Mouse (Mus musculus): ENCODE measurements around the gene Gpr84. TPM values are rescaled to one million over a fixed set of nuclear protein-coding genes. Genes with fewer than 3 reads are reported as not detected.

Gpr84 gene
- 0.24 and 0.43 TPM in 2 replicates for polyA plus RNA-seq (2012; rRNA removed)

DNA sequence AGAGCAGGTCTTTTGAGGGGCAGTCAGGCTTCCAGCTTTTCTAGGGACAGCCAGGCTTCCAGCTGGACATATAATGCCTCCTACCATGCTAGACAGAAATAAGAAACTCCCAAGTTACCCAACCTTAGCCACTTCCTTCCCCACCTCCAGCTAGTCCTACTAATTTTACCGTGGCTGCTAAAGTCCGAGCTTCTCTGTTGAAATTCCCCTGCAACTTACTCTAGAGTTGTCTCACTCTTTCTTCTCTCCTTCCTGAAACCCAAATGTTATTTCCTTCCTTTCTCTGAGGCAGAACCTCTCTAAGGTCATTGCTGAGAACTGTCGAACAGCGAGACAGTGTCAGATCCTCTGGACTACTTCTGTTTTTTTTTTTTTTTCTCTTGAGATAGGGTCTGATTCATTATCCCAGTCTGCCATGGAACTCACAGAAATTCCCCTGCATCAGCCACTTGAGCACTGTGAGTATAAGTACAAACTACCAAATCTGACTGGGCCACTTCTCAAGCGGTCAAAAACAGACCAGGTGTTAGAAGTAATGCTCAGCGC is at the start of gene Gpr84:
Gene Gpr84 (minus strand): TSS at position 248 of the 546 bp plus-strand sequence.
- H3K27me3 ChIP-seq (ENCODE audit: control insufficient read depth, insufficient read depth, low read length), result no peaks in the 10 kb centered on the region
- H3K36me3 ChIP-seq (ENCODE audit: control insufficient read depth, insufficient read depth, low read length), result no peaks in the 10 kb centered on the region
- peaks cover 19% of the 10 kb centered on the region for H3K4me1 ChIP-seq (ENCODE audit: control insufficient read depth, insufficient read depth, low read length)
- H3K4me3 ChIP-seq (ENCODE audit: control insufficient read depth, low read depth, low read length), result no peak within 1 kb of the TSS
- TF ChIP-seq POLR2A (IDR thresholded peaks at IDR 0.05; ENCODE audit: control insufficient read depth, low read depth, low read length), result no peak
- TF ChIP-seq CTCF (IDR thresholded peaks at IDR 0.05; ENCODE audit: control insufficient read depth, insufficient read depth, insufficient replicate concordance, low read depth, low read length), result no peak
- H3K27ac ChIP-seq (ENCODE audit: control insufficient read depth, insufficient read depth, low read depth, low read length), result no peak within 1 kb of the TSS

DNA sequence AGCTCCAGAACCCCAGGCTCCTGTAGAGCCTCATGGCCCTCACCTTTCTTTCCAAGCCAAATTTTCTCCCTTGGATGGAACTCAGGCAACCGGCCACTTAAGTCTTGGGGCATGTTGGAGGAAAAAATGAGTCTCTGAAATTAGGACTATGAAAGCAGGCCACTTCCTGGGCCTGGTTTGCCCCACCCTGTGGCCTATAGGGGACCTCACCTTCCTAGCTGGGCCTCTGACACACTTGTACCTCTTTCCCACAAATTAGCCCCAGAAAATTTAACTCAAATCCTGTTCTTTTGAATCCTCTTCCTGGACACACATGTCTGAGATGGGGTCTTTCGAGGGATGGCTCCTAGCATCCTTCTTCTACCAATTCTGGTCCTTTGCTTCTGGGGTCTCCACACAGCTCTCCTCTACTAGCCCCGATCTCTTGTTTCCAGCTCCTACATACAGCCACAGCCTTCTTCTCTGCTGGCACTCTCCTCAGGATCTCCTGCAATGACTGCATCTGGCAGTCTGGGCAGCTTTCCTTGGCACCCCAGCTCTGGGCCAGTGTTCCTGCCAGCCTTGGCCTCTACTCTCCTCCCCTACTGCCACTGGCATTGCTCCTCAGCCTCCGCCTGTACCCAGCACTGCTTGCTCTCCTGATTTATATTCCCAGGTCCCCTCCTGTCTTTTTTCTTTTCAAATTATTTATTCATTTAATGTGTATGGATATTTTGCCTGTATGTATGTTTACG is 49.6 kb upstream of the Gpr84 start:
- Histone ChIP-seq H3K27ac (ENCODE audit: control insufficient read depth, insufficient read depth, low read depth, low read length) (no peak overlapping the region), H3K36me3 (ENCODE audit: control insufficient read depth, insufficient read depth, low read length) (no peaks in the 10 kb centered on the region), H3K4me3 (ENCODE audit: control insufficient read depth, low read depth, low read length) (no peak overlapping the region), H3K4me1 (ENCODE audit: control insufficient read depth, insufficient read depth, low read length) (peaks cover 2% of the 10 kb centered on the region), H3K27me3 (ENCODE audit: control insufficient read depth, insufficient read depth, low read length) (no peaks in the 10 kb centered on the region)
- TF ChIP-seq POLR2A (IDR thresholded peaks at IDR 0.05; ENCODE audit: control insufficient read depth, low read depth, low read length), result no peak

DNA sequence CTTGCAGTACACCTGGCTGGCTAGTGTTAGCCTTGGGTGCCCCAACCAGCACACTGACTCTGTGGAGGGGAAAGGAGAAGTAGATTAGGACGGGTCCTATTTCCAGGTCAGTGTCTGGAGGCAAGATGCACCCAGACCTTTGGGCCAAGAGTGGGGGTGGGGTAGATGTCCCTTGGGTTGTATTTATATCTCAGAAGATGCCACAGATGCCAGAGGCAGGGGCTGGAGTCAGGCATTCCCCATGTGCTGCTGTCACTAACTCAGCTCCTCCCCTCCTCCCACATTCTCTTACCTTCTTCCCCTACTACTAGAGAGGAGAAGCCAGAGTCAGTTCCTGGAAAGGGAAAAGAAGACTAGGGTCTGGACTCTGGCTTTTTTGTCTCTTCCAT is 48.7 kb upstream of the Gpr84 start:
- Histone ChIP-seq H3K4me3 (ENCODE audit: control insufficient read depth, low read depth, low read length) (no peak overlapping the region), H3K27ac (ENCODE audit: control insufficient read depth, insufficient read depth, low read depth, low read length) (no peak overlapping the region), H3K36me3 (ENCODE audit: control insufficient read depth, insufficient read depth, low read length) (no peaks in the 10 kb centered on the region), H3K4me1 (ENCODE audit: control insufficient read depth, insufficient read depth, low read length) (peaks cover 2% of the 10 kb centered on the region; the same call in 1 of the 2 replicates), H3K27me3 (ENCODE audit: control insufficient read depth, insufficient read depth, low read length) (no peaks in the 10 kb centered on the region)
- TF ChIP-seq POLR2A (IDR thresholded peaks at IDR 0.05; ENCODE audit: control insufficient read depth, low read depth, low read length) (no peak), CTCF (IDR thresholded peaks at IDR 0.05; ENCODE audit: control insufficient read depth, insufficient read depth, insufficient replicate concordance, low read depth, low read length) (no peak)

DNA sequence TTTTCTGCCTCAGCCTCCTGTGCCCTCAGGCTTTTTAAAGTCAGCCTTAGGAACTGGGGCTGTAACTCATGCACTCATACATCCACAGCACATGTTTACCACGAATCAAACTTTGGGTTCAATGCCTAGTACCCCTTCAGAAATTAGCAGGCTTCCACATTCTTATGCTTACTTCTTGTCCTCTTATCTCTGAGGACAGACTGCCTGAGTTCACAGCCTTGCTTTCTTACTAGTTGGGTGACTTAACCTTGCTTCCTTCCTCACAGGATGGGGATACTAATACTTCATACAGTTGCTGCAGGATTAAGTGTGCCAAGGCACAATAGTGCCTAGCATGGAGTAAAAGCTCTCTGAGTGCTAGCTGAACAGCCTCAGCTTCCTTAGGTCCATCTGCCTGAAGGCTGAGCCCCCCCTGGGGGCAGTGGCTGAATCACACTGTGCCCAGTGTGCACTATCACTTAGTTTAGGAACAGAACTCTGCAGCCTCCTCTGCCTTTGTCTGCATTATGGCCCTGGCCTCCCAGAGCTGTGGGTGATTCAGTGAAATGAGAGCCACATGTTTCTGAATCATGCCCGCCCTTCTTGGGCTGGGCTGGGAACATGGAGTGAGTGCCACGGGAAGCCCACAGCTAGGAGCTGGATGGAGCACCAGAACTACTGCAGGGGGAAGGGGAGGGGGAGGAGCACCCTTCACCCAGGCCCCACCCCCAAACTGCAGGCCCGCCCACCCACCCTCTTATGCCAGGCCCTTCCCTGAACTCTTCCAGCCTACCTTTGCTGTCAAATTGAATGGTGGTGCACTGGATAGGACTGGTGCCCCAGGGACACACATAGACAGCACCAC is 48.1 kb upstream of the Gpr84 start:
- no peak for TF ChIP-seq CTCF (IDR thresholded peaks at IDR 0.05; ENCODE audit: control insufficient read depth, insufficient read depth, insufficient replicate concordance, low read depth, low read length)
- TF ChIP-seq POLR2A (IDR thresholded peaks at IDR 0.05; ENCODE audit: control insufficient read depth, low read depth, low read length), result no peak
- Histone ChIP-seq H3K4me3 (ENCODE audit: control insufficient read depth, low read depth, low read length) (no peak overlapping the region), H3K27ac (ENCODE audit: control insufficient read depth, insufficient read depth, low read depth, low read length) (no peak overlapping the region), H3K27me3 (ENCODE audit: control insufficient read depth, insufficient read depth, low read length) (no peaks in the 10 kb centered on the region), H3K4me1 (ENCODE audit: control insufficient read depth, insufficient read depth, low read length) (peaks cover 2% of the 10 kb centered on the region; the same call in 1 of the 2 replicates), H3K36me3 (ENCODE audit: control insufficient read depth, insufficient read depth, low read length) (no peaks in the 10 kb centered on the region)

DNA sequence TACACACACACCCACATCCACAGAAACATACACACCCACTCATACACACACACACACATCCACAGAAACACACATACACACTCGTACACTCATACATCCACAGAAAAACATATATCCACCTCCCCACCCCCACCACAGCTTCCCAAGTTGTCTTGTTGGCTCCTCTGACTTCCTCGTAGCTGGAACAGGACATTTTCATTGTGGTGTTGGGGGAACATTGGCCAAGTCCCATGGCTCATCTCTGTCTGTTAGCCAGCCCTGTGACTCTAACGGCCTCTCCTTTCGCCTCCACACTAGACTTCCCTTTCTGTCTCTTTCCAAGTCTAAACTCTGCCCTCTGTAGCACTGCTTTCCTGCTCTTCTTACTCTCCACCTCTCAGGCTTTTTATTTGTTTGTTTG is 47.4 kb upstream of the Gpr84 start:
- TF ChIP-seq POLR2A (IDR thresholded peaks at IDR 0.05; ENCODE audit: control insufficient read depth, low read depth, low read length) (no peak), CTCF (IDR thresholded peaks at IDR 0.05; ENCODE audit: control insufficient read depth, insufficient read depth, insufficient replicate concordance, low read depth, low read length) (no peak)
- no peaks in the 10 kb centered on the region for H3K36me3 ChIP-seq (ENCODE audit: control insufficient read depth, insufficient read depth, low read length)
- H3K4me3 ChIP-seq (ENCODE audit: control insufficient read depth, low read depth, low read length), result no peak overlapping the region
- peaks cover 2% of the 10 kb centered on the region; the same call in 1 of the 2 replicates for H3K4me1 ChIP-seq (ENCODE audit: control insufficient read depth, insufficient read depth, low read length)
- no peak overlapping the region for H3K27ac ChIP-seq (ENCODE audit: control insufficient read depth, insufficient read depth, low read depth, low read length)
- no peaks in the 10 kb centered on the region for H3K27me3 ChIP-seq (ENCODE audit: control insufficient read depth, insufficient read depth, low read length)

DNA sequence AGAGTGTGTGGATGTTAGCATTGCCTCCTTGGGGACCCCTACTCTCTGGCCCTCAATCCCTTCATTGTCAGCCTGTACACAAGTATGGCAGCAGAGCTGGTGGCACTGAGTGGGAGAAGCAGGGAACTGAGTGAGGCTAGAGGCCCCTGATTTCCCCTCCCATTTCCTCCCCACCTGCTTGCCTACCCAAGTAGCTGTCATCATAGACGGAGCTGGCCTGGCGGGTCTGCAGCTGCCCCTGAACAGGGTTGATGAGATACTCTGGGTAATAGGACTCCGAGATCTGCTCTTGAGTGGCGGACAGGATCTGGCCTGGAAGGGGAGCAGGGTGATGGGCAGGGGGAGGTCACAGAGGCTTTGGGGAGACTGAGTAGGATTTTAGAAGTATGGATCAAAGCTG is 45.7 kb upstream of the Gpr84 start:
- no peak for TF ChIP-seq CTCF (IDR thresholded peaks at IDR 0.05; ENCODE audit: control insufficient read depth, insufficient read depth, insufficient replicate concordance, low read depth, low read length)
- TF ChIP-seq POLR2A (IDR thresholded peaks at IDR 0.05; ENCODE audit: control insufficient read depth, low read depth, low read length), result no peak
- H3K36me3 ChIP-seq (ENCODE audit: control insufficient read depth, insufficient read depth, low read length), result no peaks in the 10 kb centered on the region

DNA sequence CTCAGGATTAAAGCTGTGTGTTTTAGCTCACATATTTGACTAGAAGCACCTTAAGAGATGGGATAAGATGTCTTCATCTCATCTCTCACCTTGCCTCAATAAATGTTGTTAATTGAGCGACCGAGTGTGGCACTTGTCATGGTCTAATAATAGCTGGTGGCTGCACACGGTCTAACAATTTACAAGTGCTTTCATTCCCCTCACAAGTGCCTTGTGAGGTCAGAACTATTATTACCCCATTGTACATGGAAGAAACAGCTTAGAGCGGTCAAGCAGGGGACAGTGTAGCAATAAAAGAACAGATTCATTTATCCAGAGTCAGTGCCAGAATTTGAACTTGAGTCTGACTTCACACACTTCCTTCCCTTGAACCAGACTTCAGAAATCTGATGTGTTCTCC is 45.0 kb upstream of the Gpr84 start:
- peaks cover 2% of the 10 kb centered on the region; the same call in 1 of the 2 replicates for H3K4me1 ChIP-seq (ENCODE audit: control insufficient read depth, insufficient read depth, low read length)
- TF ChIP-seq CTCF (IDR thresholded peaks at IDR 0.05; ENCODE audit: control insufficient read depth, insufficient read depth, insufficient replicate concordance, low read depth, low read length), result no peak
- no peak for TF ChIP-seq POLR2A (IDR thresholded peaks at IDR 0.05; ENCODE audit: control insufficient read depth, low read depth, low read length)
- H3K27ac ChIP-seq (ENCODE audit: control insufficient read depth, insufficient read depth, low read depth, low read length), result no peak overlapping the region
- no peaks in the 10 kb centered on the region for H3K36me3 ChIP-seq (ENCODE audit: control insufficient read depth, insufficient read depth, low read length)
- H3K4me3 ChIP-seq (ENCODE audit: control insufficient read depth, low read depth, low read length), result no peak overlapping the region
- H3K27me3 ChIP-seq (ENCODE audit: control insufficient read depth, insufficient read depth, low read length), result no peaks in the 10 kb centered on the region

More for the DNA sequence above, 45.7 kb upstream of the Gpr84 start:
- H3K27ac ChIP-seq (ENCODE audit: control insufficient read depth, insufficient read depth, low read depth, low read length), result no peak overlapping the region
- H3K27me3 ChIP-seq (ENCODE audit: control insufficient read depth, insufficient read depth, low read length), result no peaks in the 10 kb centered on the region
- no peak overlapping the region for H3K4me3 ChIP-seq (ENCODE audit: control insufficient read depth, low read depth, low read length)
- peaks cover 2% of the 10 kb centered on the region; the same call in 1 of the 2 replicates for H3K4me1 ChIP-seq (ENCODE audit: control insufficient read depth, insufficient read depth, low read length)
